Mouse (Mus musculus): ENCODE results near the gene Noc2l. TPM values are rescaled to one million over a fixed set of nuclear protein-coding genes. Genes with fewer than 3 reads are reported as not detected.
A peak's percentile ranks its signal among the peaks of the same experiment; 100 is the strongest.

Noc2l gene
- polyA plus RNA-seq, 1 experiment from 2014 or later = 70.2 TPM

DNA sequence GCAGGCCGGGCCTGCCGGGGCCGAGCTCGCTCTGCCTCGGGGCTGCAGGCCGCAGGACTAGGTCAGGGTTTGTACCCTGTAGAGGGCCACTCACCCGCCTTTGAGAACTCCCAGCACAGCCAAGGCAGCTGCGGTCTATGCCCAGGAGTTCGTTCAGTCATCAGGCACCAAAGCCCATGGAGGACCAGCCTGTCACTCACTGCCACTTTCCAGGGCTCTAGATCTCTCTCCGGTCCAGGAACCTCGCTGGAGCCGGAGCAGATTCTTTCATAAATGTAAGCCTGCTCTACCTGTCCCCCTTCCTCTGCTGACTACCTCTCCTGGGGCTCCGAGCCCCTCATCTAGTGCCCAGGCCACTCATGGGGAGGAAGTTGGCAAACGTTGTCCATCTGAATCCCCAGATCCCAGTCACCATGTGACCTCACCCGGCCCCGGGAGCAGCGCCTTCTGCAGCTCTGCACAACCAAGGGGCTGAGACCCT is 1.7 kb upstream of the Noc2l start:
- H3K4me2 ChIP-seq (replicated peaks; ENCODE audit: low read depth, low read length) = peak overlapping the region; percentile 93
- 2% methylated on average over 17 of the region's 17 CpGs for WGBS
- H3K36me3 ChIP-seq (ENCODE audit: insufficient read depth, low read length) = peaks cover 52% of the 10 kb centered on the region
- H3K27me3 ChIP-seq (ENCODE audit: insufficient read depth, low read length) = no peaks in the 10 kb centered on the region
- no peaks in the 10 kb centered on the region for H3K9me3 ChIP-seq (ENCODE audit: low read length)
- peak; percentile 30; the same call in 1 of the 2 replicates for ATAC-seq (ENCODE audit: low FRiP score, low TSS enrichment)
- peaks cover 17% of the 10 kb centered on the region for H3K4me1 ChIP-seq (ENCODE audit: insufficient read depth, low read length)
- peak overlapping the region; percentile 80 for H3K9ac ChIP-seq (replicated peaks; ENCODE audit: low read length)
- H3K27ac ChIP-seq (ENCODE audit: low read length) = peak overlapping the region; percentile 31; the same call in 1 of the 2 replicates
- H3K4me3 ChIP-seq (ENCODE audit: low read length) = peak overlapping the region; percentile 94

DNA sequence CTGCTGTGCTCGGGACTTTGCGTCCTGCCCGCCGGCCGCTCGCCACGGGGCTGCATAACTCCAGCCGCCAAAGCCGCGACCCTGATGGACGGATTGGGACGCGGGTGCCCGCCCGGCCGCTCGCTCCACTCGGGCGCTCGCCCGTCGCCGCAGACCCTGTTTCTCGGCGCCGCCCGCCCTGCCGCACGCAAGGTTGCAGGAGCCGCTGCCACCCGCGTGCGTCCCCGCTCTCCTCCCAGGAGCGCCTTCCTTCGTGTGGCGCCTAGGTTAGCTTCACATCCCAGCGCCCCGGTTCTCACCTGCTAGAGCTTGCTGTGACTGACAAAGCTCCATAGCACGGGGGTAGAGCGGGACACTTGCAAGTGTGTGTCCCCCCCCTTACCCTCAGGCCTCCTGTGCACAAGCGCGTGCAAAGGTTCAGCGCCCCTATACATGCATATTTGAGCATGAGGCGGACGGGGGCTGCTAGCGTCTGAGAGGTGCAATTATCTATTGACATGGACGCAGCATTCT is 1.1 kb upstream of the Noc2l start, which contains the start of gene Plekhn1:
Gene Plekhn1 (minus strand): TSS at position 157 of the 513 bp plus-strand sequence.
- Histone ChIP-seq H3K4me3 (ENCODE audit: low read length) (peak within 1 kb of the TSS; percentile 94), H3K9ac (replicated peaks; ENCODE audit: low read length) (peak within 1 kb of the TSS; percentile 80), H3K9me3 (ENCODE audit: low read length) (no peaks in the 10 kb centered on the region), H3K27me3 (ENCODE audit: insufficient read depth, low read length) (no peaks in the 10 kb centered on the region), H3K4me2 (replicated peaks; ENCODE audit: low read depth, low read length) (peak within 1 kb of the TSS; percentile 93), H3K4me1 (ENCODE audit: insufficient read depth, low read length) (peaks cover 17% of the 10 kb centered on the region), H3K27ac (ENCODE audit: low read length) (peak within 1 kb of the TSS; percentile 77), H3K36me3 (ENCODE audit: insufficient read depth, low read length) (peaks cover 52% of the 10 kb centered on the region)
- under 1% methylated on average over 44 of the region's 48 CpGs for WGBS
- peak; percentile 31 for ATAC-seq (ENCODE audit: low FRiP score, low TSS enrichment)

DNA sequence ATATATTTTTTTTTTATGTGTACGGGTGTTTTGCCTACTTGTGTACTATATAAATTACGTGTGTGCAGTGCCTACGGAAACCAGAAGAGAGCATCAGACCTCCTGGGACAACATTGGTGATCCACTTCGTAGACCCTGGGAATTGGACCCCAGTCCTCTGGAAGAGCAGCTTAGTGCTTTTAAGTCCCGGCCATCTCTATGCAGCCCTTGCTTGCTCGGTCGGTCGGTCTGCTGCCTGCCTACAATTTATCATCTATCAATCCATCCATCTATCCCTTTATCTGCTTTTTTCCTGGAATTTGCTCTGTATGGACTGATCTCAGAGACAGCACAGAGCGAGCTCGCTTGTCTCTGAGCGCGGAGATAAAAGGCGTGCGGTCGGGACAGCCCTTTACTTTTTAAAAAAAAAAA is 445 bp upstream of the Noc2l start:
- Histone ChIP-seq H3K27me3 (ENCODE audit: insufficient read depth, low read length) (no peaks in the 10 kb centered on the region), H3K9ac (replicated peaks; ENCODE audit: low read length) (peak overlapping the region; percentile 80), H3K4me1 (ENCODE audit: insufficient read depth, low read length) (peaks cover 17% of the 10 kb centered on the region), H3K36me3 (ENCODE audit: insufficient read depth, low read length) (peaks cover 52% of the 10 kb centered on the region), H3K27ac (ENCODE audit: low read length) (peak overlapping the region; percentile 71), H3K9me3 (ENCODE audit: low read length) (no peaks in the 10 kb centered on the region), H3K4me2 (replicated peaks; ENCODE audit: low read depth, low read length) (peak overlapping the region; percentile 93), H3K4me3 (ENCODE audit: low read length) (peak overlapping the region; percentile 94)
- ATAC-seq (ENCODE audit: low FRiP score, low TSS enrichment) = peak; percentile 42; the same call in 1 of the 2 replicates
- under 1% methylated on average over 15 of the region's 15 CpGs for WGBS

DNA sequence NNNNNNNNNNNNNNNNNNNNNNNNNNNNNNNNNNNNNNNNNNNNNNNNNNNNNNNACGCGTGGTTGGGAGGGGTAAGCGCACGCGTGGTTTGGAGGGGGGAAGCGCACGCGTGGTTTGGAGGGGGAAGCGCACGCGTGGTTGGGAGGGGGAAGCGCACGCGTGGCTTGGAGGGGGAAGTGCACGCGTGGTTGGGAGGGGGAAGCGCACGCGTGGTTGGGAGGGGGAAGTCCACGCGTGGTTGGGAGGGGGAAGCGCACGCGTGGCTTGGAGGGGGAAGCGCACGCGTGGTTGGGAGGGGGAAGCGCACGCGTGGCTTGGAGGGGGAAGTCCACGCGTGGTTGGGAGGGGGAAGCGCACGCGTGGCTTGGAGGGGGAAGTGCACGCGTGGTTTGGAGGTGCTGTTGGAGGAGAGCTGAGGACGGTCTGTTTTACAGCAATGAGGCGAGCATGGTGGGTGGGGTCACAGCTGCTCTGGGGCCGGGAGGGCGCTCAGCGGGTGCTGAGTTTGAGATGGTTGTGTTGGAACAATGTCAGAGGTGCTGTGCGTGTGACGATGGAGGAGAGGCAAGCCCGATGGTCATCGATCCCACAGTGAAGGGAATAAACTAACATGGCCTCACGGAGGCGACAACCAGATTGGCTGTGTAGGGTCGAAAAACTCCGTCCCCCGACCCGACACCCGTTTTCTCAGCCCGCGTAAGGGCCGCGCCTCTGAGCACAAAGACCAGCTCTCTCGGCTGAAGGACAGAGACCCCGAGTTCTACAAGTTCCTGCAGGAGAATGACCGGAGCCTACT is 1.0 kb downstream of the Noc2l start:
- Histone ChIP-seq H3K36me3 (ENCODE audit: insufficient read depth, low read length) (peaks cover 52% of the 10 kb centered on the region), H3K9me3 (ENCODE audit: low read length) (no peaks in the 10 kb centered on the region), H3K9ac (replicated peaks; ENCODE audit: low read length) (peak overlapping the region; percentile 80), H3K4me2 (replicated peaks; ENCODE audit: low read depth, low read length) (peak overlapping the region; percentile 93), H3K27me3 (ENCODE audit: insufficient read depth, low read length) (no peaks in the 10 kb centered on the region), H3K4me3 (ENCODE audit: low read length) (peak overlapping the region; percentile 94), H3K4me1 (ENCODE audit: insufficient read depth, low read length) (peaks cover 17% of the 10 kb centered on the region), H3K27ac (ENCODE audit: low read length) (no peak overlapping the region; the same call in 1 of the 2 replicates)
- 26% methylated on average over 53 of the region's 60 CpGs for WGBS
- ATAC-seq (ENCODE audit: low FRiP score, low TSS enrichment) = no peak

DNA sequence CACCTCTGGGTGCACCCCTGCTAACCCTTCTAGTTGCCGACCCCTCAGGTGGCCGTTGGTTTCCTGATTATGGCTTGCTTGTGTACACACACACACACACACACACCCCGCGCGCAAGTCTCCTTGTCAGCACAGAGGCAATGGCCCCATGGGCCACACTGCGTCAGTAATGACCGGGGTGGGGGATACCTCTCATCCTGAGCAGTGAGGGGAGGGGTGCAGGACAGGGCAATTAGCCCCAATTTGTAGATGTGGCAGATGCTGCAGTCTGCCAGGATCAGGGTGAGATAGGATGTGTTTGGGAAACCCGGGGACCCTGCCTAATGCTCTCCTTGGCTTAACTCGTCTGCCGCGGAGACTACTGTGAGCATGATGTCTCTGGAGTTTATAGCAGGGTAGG is 13.8 kb downstream of the Noc2l start:
- Histone ChIP-seq H3K36me3 (ENCODE audit: insufficient read depth, low read length) (peaks cover 46% of the 10 kb centered on the region), H3K9me3 (ENCODE audit: low read length) (no peaks in the 10 kb centered on the region), H3K27ac (ENCODE audit: low read length) (no peak overlapping the region), H3K27me3 (ENCODE audit: insufficient read depth, low read length) (peaks cover 15% of the 10 kb centered on the region), H3K4me3 (ENCODE audit: low read length) (no peak overlapping the region), H3K9ac (replicated peaks; ENCODE audit: low read length) (no peak overlapping the region), H3K4me1 (ENCODE audit: insufficient read depth, low read length) (peaks cover under 1% of the 10 kb centered on the region), H3K4me2 (replicated peaks; ENCODE audit: low read depth, low read length) (no peak overlapping the region)
- 64% methylated on average over 11 of the region's 11 CpGs for WGBS
- peak; percentile 12; the same call in 1 of the 2 replicates for ATAC-seq (ENCODE audit: low FRiP score, low TSS enrichment)

DNA sequence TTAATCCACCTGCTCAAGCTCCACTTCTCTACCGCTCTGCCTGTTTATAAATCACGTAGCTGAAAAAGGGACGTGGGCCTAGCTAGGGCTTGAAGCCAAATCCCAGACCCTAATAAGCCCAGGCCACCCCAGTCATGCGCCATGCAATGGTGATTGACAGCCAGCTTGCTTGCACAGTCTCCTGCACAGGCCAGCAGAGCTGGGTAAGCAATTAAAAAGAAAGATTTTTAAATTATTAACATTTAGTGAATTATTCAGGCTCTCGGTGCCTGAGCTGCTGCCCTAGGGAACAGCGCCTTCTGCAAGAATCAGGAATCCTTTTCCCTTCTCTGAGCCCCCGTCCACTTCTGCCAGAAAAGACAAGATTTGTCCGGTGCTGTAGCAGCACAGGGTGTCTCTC is 15.3 kb downstream of the Noc2l start:
- Histone ChIP-seq H3K27ac (ENCODE audit: low read length) (no peak overlapping the region), H3K27me3 (ENCODE audit: insufficient read depth, low read length) (peaks cover 27% of the 10 kb centered on the region), H3K4me1 (ENCODE audit: insufficient read depth, low read length) (peaks cover 11% of the 10 kb centered on the region), H3K4me2 (replicated peaks; ENCODE audit: low read depth, low read length) (no peak overlapping the region), H3K4me3 (ENCODE audit: low read length) (no peak overlapping the region), H3K36me3 (ENCODE audit: insufficient read depth, low read length) (peaks cover 34% of the 10 kb centered on the region), H3K9me3 (ENCODE audit: low read length) (no peaks in the 10 kb centered on the region), H3K9ac (replicated peaks; ENCODE audit: low read length) (no peak overlapping the region)
- WGBS = 61% methylated on average over 8 of the region's 8 CpGs
- 0 out of 2 replicates have a peak, but pooled peaks have one; percentile 16 for ATAC-seq (ENCODE audit: low FRiP score, low TSS enrichment)

DNA sequence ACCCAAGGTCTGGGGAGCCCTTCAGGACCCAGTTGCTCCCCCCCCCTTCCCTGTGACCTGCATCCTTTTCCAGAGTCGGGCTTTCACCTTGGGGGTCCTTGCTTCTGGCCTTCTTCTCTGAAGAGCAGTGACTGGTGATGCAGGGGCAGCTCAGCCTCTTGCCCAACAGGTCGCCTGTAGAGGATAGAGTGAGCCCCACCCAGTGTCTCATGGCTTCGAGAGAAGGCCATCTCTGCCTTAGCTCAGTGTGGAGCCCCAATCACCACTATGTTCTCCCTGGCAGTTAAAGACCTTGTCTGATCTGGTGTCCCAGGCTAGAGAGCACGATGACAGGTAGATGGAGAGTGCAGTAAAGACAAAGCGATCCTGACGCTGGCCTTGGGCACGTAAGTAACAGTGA is 16.3 kb downstream of the Noc2l start:
- H3K4me1 ChIP-seq (ENCODE audit: insufficient read depth, low read length) = peaks cover 11% of the 10 kb centered on the region
- H3K9ac ChIP-seq (replicated peaks; ENCODE audit: low read length) = no peak overlapping the region
- peaks cover 23% of the 10 kb centered on the region for H3K36me3 ChIP-seq (ENCODE audit: insufficient read depth, low read length)
- no peak overlapping the region for H3K27ac ChIP-seq (ENCODE audit: low read length)
- no peaks in the 10 kb centered on the region for H3K9me3 ChIP-seq (ENCODE audit: low read length)
- peaks cover 27% of the 10 kb centered on the region for H3K27me3 ChIP-seq (ENCODE audit: insufficient read depth, low read length)
- WGBS = 33% methylated on average over 7 of the region's 7 CpGs
- no peak for ATAC-seq (ENCODE audit: low FRiP score, low TSS enrichment)
- no peak overlapping the region for H3K4me2 ChIP-seq (replicated peaks; ENCODE audit: low read depth, low read length)
- no peak overlapping the region for H3K4me3 ChIP-seq (ENCODE audit: low read length)

DNA sequence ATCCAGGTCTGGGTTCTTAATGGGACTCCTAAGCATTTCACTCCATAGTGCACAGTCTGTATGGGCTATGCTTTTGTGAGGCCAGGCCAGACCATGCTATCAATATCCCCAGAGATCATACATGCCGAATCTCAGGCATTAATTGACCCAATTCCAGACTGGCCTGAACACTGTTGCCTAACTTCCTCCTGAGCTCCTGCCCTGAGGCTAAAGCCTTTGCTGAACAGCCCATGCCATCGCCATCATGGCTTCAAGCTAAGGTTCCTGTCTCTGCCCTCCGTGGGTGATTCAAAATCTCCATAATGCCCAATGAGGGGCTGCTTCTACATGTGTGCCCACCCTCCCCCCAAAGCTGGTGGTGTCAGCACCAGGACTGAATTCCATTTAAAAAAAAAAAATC is 16.8 kb downstream of the Noc2l start:
- WGBS = 34% methylated on average over 3 of the region's 3 CpGs
- H3K27ac ChIP-seq (ENCODE audit: low read length) = no peak overlapping the region

DNA sequence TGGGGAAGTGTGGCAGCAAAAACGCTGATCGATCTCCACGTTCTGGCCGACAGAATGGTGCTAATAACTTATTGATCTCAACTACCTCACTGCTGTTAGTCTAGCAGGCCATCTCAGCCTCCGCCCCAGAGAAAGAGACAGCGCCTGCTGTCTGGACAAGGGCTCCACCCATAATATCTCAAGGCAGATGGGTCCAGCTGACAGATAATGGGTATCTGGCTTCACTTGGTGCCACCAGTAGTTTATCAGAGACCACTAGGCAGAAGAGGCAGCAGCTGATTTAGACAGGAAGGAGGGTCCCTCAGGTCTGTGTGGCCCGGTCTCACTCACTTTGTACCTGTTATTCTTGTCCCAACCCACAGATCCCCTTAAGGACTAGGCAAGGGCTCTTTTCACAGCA is 17.2 kb downstream of the Noc2l start:
- ATAC-seq (ENCODE audit: low FRiP score, low TSS enrichment) = no peak
- no peak overlapping the region for H3K4me3 ChIP-seq (ENCODE audit: low read length)
- no peak overlapping the region for H3K9ac ChIP-seq (replicated peaks; ENCODE audit: low read length)
- no peaks in the 10 kb centered on the region for H3K9me3 ChIP-seq (ENCODE audit: low read length)
- H3K4me1 ChIP-seq (ENCODE audit: insufficient read depth, low read length) = peaks cover 11% of the 10 kb centered on the region
- no peak overlapping the region for H3K4me2 ChIP-seq (replicated peaks; ENCODE audit: low read depth, low read length)
- H3K36me3 ChIP-seq (ENCODE audit: insufficient read depth, low read length) = peaks cover 14% of the 10 kb centered on the region
- WGBS = 45% methylated on average over 7 of the region's 7 CpGs
- no peak overlapping the region for H3K27ac ChIP-seq (ENCODE audit: low read length)
- H3K27me3 ChIP-seq (ENCODE audit: insufficient read depth, low read length) = peaks cover 27% of the 10 kb centered on the region

More for the DNA sequence above, 16.8 kb downstream of the Noc2l start:
- no peak overlapping the region for H3K9ac ChIP-seq (replicated peaks; ENCODE audit: low read length)
- no peaks in the 10 kb centered on the region for H3K9me3 ChIP-seq (ENCODE audit: low read length)
- peaks cover 11% of the 10 kb centered on the region for H3K4me1 ChIP-seq (ENCODE audit: insufficient read depth, low read length)
- no peak overlapping the region for H3K4me3 ChIP-seq (ENCODE audit: low read length)
- no peak for ATAC-seq (ENCODE audit: low FRiP score, low TSS enrichment)
- H3K36me3 ChIP-seq (ENCODE audit: insufficient read depth, low read length) = peaks cover 18% of the 10 kb centered on the region
- H3K4me2 ChIP-seq (replicated peaks; ENCODE audit: low read depth, low read length) = no peak overlapping the region
- H3K27me3 ChIP-seq (ENCODE audit: insufficient read depth, low read length) = peaks cover 27% of the 10 kb centered on the region

Measured in kidney, embryonic 16.5 days (tissue).